Mouse (Mus musculus) hindbrain, embryonic 16.5 days (tissue): ENCODE measurements around the gene Sh3rf3. TPM values are rescaled to one million over a fixed set of nuclear protein-coding genes. Genes with fewer than 3 reads are reported as not detected.

Source experiments
- ATAC-seq: fragments of 200-750 bp; cut with Nextera tagmentation; 2 replicates; pipeline ENCODE4 v1.8.0; 2017; ENCODE audit warnings: moderate TSS enrichment, moderate library complexity
- H3K27ac ChIP-seq: fragments of 300-500 bp; sonication (generic); 2 replicates; pipeline ENCODE4 v1.5.1; 2014; ENCODE audit warnings: low read depth, mild to moderate bottlenecking, control low read depth, low read length, moderate library complexity
- H3K27me3 ChIP-seq: fragments of 300-500 bp; sonication (generic); replicated peaks from 2 replicates; pipeline ENCODE4 v1.6.1; 2014; ENCODE audit warnings: low read length; ENCODE audit not compliant: control insufficient read depth, insufficient read depth
- H3K36me3 ChIP-seq: fragments of 300-500 bp; sonication (generic); 2 replicates; pipeline ENCODE4 v1.6.1; 2014; ENCODE audit warnings: mild to moderate bottlenecking, low read length, moderate library complexity, mixed read lengths; ENCODE audit not compliant: control insufficient read depth, insufficient read depth
- H3K4me1 ChIP-seq: fragments of 300-500 bp; sonication (generic); 2 replicates; pipeline ENCODE4 v1.6.1; 2014; ENCODE audit warnings: low read depth, low read length; ENCODE audit not compliant: control insufficient read depth, insufficient read depth
- H3K4me2 ChIP-seq: fragments of 300-500 bp; sonication (generic); 2 replicates; pipeline ENCODE4 v1.6.1; 2014; ENCODE audit warnings: mild to moderate bottlenecking, low read length, control low read depth, moderate library complexity
- H3K4me3 ChIP-seq: fragments of 300-500 bp; sonication (generic); 2 replicates; pipeline ENCODE4 v1.5.1; 2014; ENCODE audit warnings: mild to moderate bottlenecking, low read length, control low read depth, moderate library complexity
- H3K9ac ChIP-seq: fragments of 300-500 bp; sonication (generic); 2 replicates; pipeline ENCODE4 v1.6.1; 2014; ENCODE audit warnings: low read depth, mild to moderate bottlenecking, control low read depth, low read length, moderate library complexity
- H3K9me3 ChIP-seq: fragments of 300-500 bp; sonication (generic); 2 replicates; pipeline ENCODE4 v1.6.1; 2014; ENCODE audit warnings: mild to moderate bottlenecking, low read length, moderate library complexity; ENCODE audit not compliant: control insufficient read depth
- WGBS: fragments of 180-500 bp; shearing (Covaris S2); extraction: QIAGEN DNeasy Blood & Tissue Kit; methylation state at CpG from one replicate; pipeline ENCODE4 v1.1.7; 2014; 5-methylcytosine and 5-hydroxymethylcytosine counted together
- polyA plus RNA-seq: library from polyadenylated mRNA; unstranded; fragments of >200 nt; fragmentation: Nextera tagmentation; extraction: Ambion mirVana; gene quantifications from 2 replicates; pipeline ENCODE4 v1.2.1, GENCODE M21; 2015

The Sh3rf3 gene
- polyA plus RNA-seq, 1 experiment from 2014 or later = 2.7 TPM

DNA sequence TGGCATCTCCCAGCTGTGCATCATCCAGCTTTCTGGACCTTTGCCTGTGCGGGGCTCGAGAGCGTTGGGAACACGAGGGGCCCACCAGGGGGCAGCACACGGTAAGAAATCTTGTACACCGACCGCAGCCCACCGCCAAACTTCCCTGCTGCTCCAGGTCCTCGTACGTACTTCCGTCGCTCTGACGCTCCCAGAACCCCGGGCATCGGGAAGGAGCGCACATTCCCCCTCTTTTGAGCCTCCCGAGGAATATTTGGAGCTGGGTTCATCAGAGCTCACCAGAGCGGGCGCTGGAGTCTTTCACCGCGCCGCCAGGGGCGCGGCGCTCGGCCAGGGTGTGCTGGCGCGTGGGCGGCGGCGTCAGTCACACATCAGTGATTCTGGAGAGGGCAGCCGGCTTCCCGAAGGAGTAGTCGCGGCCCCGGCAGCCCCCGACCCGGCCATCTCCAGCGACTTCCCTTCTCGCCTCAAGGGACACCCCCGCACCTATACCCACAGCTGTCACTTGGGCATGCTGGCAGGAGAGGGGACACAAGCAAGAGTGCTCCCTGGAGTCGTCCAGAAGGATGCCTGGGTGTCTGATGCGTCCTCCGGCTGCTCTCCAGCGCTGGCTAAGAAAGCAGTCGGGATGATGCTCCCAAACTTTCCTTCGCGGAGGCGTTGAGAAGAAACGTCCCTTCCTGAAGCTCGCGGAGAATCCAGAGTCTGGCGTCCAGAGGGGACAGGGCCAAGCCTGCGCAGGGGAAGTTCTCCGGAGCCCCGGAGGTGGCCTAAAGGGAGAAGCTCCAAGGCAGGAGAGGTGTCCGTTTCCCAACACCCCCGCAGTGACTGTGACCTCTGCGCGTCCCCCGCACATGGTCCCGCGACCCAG lies 714 bp upstream of the Sh3rf3 start:
- no peaks in the 10 kb centered on the region for H3K36me3 ChIP-seq
- peaks cover 10% of the 10 kb centered on the region for H3K4me1 ChIP-seq
- ATAC-seq = peak; percentile 89
- H3K27ac ChIP-seq = peak overlapping the region; percentile 57
- peak overlapping the region; percentile 72 for H3K9ac ChIP-seq
- peak overlapping the region; percentile 79 for H3K4me3 ChIP-seq
- H3K9me3 ChIP-seq = no peaks in the 10 kb centered on the region
- 0% methylated on average over 63 of the region's 63 CpGs for WGBS
- H3K27me3 ChIP-seq = peaks cover 11% of the 10 kb centered on the region
- H3K4me2 ChIP-seq = peak overlapping the region; percentile 99

DNA sequence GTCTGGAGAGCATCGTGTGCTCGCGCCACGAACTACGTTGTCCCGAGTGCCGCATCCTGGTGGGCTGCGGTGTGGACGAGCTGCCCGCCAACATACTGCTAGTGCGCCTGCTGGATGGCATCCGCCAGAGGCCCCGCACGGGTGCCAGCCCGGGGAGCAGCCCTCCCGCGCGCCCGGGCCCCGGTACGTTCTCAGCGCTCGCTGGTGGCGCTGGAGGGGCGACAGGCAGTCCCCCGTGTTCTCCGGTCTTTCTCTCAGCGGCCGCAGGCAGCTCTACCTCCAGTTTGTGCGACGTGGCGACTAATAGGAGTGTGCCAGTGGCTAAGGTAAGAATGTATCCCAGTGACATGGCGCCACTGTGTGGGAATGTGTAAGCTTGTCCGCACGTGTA lies 637 bp downstream of the Sh3rf3 start:
- H3K27me3 ChIP-seq = peaks cover 11% of the 10 kb centered on the region
- no peaks in the 10 kb centered on the region for H3K36me3 ChIP-seq
- peak overlapping the region; percentile 72 for H3K9ac ChIP-seq
- H3K9me3 ChIP-seq = no peaks in the 10 kb centered on the region
- peaks cover 10% of the 10 kb centered on the region for H3K4me1 ChIP-seq
- ATAC-seq = peak; percentile 49
- peak overlapping the region; percentile 79 for H3K4me3 ChIP-seq
- peak overlapping the region; percentile 99 for H3K4me2 ChIP-seq
- WGBS = under 1% methylated on average over 35 of the region's 35 CpGs
- H3K27ac ChIP-seq = peak overlapping the region; percentile 57

DNA sequence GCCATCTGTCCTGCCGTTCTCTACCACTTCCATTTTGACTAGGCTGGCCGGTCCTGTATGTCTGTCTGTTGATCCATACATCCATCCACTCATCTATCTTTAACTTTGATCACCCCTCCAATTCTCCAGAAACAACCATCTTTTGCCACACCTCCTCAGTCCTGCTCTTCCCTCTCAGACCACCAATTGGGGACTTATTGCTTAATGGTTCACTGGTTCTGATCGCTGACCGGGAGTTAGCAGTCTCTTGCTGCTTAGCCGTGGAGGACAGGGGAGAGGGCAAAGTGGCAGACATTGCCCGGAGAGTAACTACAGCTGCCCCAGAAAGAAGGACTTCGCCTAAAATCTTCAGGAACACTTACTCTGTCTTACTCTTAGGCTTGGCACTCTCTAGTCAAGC lies 1.3 kb downstream of the Sh3rf3 start:
- H3K9ac ChIP-seq = 0 out of 2 replicates have a peak overlapping the region, but pooled peaks have one; percentile 27
- no peak for ATAC-seq
- 43% methylated on average over 7 of the region's 7 CpGs for WGBS

DNA sequence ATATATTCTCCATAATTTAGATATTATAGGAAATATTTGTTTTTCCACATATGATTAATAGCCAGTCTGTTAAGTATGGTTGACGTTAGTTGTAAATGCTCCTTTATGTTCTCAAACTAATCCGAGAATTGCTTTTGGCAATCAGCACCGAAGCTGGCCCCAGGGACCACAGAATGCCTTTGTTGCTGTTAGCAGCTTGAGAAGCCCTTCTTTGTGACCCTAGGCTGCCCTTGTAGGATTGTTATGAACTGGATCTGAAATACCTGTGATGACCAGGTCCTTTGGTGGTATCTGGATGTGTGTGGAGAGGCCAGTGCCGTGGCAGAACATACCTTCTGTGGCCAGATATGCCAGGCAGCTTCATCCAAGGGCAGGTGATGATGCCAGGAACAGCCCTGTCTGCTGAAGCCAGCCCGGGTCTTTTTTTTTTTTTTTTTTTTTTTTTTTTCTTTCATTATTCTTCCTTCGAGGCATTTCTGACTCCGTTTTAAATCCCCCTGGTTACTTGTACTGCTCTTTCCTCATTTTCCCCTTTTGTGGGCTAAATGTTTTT lies 10.9 kb downstream of the Sh3rf3 start:
- Histone ChIP-seq H3K9me3 (no peaks in the 10 kb centered on the region), H3K4me3 (no peak overlapping the region), H3K36me3 (no peaks in the 10 kb centered on the region), H3K27me3 (no peaks in the 10 kb centered on the region), H3K9ac (no peak overlapping the region), H3K4me2 (no peak overlapping the region), H3K27ac (no peak overlapping the region), H3K4me1 (no peaks in the 10 kb centered on the region)
- 53% methylated on average over 7 of the region's 7 CpGs for WGBS
- no peak for ATAC-seq

More for the DNA sequence above, 1.3 kb downstream of the Sh3rf3 start:
- peaks cover 10% of the 10 kb centered on the region for H3K4me1 ChIP-seq
- H3K27ac ChIP-seq = no peak overlapping the region
- peak overlapping the region; percentile 99 for H3K4me2 ChIP-seq
- H3K9me3 ChIP-seq = no peaks in the 10 kb centered on the region
- H3K4me3 ChIP-seq = peak overlapping the region; percentile 79
- peaks cover 11% of the 10 kb centered on the region for H3K27me3 ChIP-seq
- no peaks in the 10 kb centered on the region for H3K36me3 ChIP-seq

DNA sequence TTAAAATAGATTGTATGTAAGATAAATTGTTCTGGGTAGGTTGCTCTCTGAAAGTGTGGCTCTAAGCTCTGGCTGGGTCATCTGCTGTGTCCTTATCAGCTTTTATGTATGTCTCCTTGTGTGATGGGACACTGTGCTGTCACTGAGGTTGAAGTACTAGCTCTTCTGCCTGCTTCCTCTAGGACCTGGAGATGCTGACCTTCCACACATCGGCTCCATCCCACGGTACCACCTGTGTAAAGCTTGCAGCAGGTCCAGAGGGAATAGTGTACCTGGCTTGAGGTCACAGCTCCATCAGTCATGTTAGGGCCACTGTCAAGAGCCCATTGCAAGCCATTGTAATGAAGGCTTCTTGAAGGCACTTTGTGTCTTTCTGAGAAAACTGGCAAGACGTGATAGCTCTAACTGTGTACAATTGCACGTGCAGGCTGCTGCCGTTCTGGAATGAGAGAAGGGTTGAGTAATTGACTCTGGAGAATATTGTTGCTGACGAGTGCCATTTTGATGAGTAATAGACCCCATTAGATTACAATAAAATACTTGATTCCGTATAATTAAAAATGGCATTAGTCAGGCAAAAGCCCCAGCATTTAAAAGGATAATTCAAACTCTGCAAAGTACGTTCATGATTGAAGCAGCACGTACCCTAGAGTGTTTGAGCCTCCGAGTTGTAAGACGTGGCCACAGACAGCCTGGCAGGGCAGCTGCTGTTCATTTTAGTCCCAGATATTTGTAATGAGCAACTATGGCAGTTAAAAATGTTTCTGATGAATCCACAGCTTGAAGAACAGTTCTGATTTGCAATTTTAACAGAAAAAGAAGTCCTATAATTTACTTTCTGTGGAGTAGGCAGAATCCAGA lies 16.3 kb downstream of the Sh3rf3 start:
- H3K27ac ChIP-seq = no peak overlapping the region
- 66% methylated on average over 11 of the region's 11 CpGs for WGBS
- H3K9ac ChIP-seq = no peak overlapping the region
- peak; percentile 49; the same call in 1 of the 2 replicates for ATAC-seq
- no peaks in the 10 kb centered on the region for H3K4me1 ChIP-seq
- no peak overlapping the region for H3K4me3 ChIP-seq
- no peak overlapping the region for H3K4me2 ChIP-seq
- no peaks in the 10 kb centered on the region for H3K36me3 ChIP-seq
- no peaks in the 10 kb centered on the region for H3K27me3 ChIP-seq
- no peaks in the 10 kb centered on the region for H3K9me3 ChIP-seq

DNA sequence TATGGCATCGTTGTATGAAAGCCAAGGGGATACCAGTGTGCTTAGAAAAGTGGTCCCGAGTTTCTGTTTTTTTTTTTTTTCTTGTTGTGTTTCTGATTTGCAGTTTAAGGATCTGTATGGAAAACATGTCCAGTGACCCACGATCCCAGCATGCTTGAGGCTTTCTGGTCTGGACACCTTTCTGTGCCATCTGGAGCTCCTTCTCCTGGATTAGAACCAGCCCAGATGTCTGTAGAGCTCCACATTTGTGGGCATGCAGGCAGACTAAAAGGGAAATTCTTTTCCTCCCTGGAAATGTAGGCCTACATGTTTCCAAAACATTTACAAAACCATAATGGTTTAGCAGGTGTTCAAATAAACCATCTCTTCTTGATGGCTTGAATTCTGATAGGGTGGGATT lies 20.0 kb downstream of the Sh3rf3 start:
- no peaks in the 10 kb centered on the region for H3K36me3 ChIP-seq
- no peak overlapping the region for H3K27ac ChIP-seq
- no peaks in the 10 kb centered on the region for H3K4me1 ChIP-seq
- 75% methylated on average over 3 of the region's 3 CpGs for WGBS
- no peak overlapping the region for H3K4me2 ChIP-seq
- H3K27me3 ChIP-seq = no peaks in the 10 kb centered on the region
- no peaks in the 10 kb centered on the region for H3K9me3 ChIP-seq
- H3K9ac ChIP-seq = no peak overlapping the region
- no peak overlapping the region for H3K4me3 ChIP-seq
- no peak for ATAC-seq

DNA sequence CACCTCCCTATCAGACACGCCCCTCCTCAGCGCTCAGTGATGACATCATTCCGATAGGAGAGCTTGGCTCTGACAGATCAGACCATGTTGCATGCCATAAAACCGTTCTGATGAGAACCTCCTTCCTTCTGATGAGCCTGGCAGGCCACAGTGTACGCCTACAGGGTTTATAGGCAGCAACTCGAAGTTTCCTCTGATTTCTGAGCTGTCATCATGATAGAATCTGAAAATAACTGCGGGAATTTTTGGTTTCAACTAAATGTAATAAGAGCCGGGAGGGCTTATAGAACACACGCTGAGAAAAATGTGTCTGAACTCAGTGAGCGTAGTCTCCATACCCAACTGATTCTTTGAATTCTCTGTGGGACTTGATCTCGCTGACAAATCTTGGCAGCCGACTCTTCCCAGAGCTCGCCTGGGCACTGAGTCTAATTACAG lies 20.6 kb downstream of the Sh3rf3 start:
- Histone ChIP-seq H3K9me3 (no peaks in the 10 kb centered on the region), H3K36me3 (no peaks in the 10 kb centered on the region), H3K27me3 (no peaks in the 10 kb centered on the region), H3K27ac (no peak overlapping the region), H3K4me3 (no peak overlapping the region), H3K4me1 (no peaks in the 10 kb centered on the region), H3K9ac (no peak overlapping the region), H3K4me2 (no peak overlapping the region)
- no peak for ATAC-seq
- 53% methylated on average over 13 of the region's 13 CpGs for WGBS

DNA sequence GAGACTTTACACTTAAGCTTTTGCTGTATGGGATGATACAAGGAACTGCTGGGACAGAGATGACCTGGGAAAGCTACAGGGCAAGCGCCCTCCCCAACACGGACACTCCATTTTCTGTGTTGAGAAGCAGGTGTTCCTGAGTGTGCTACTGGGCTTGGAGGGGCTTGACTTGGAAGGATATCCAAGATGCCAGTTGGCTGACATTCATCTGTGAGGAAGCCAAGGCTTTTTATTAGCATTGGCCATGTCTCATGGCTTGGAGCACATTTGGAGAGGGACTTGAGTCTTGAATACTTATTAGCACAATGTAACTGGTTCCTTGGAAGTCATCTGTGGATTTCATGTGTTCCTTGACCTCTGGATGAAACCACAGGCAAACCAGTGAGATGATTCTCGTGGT lies 23.2 kb downstream of the Sh3rf3 start:
- Histone ChIP-seq H3K9me3 (no peaks in the 10 kb centered on the region), H3K27me3 (no peaks in the 10 kb centered on the region), H3K4me2 (no peak overlapping the region), H3K4me1 (no peaks in the 10 kb centered on the region), H3K36me3 (no peaks in the 10 kb centered on the region), H3K4me3 (no peak overlapping the region), H3K9ac (no peak overlapping the region), H3K27ac (no peak overlapping the region)
- ATAC-seq = no peak
- 79% methylated on average over 3 of the region's 3 CpGs for WGBS

DNA sequence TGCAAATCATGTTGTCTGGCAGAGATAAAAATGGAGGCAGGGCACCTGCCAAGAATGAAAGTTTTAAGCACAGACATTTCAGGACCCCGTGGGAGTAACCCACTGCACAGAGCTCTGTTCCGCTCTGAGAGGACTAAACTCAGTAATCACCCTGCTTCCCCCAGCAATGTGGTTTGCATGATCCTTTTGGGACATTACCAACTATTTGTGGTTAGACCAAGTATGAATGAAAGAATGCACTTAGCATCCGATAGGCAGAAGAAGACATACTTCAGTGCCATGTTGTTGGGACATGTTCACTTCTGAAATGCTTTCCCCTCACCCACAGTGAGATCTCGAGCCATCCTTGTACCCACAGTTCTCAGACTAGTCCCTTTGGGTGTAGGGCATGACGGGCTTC lies 24.3 kb downstream of the Sh3rf3 start:
- ATAC-seq = no peak
- WGBS = 95% methylated on average over 5 of the region's 5 CpGs
- no peak overlapping the region for H3K9ac ChIP-seq
- H3K27me3 ChIP-seq = no peaks in the 10 kb centered on the region
- no peak overlapping the region for H3K4me3 ChIP-seq
- H3K4me1 ChIP-seq = no peaks in the 10 kb centered on the region
- no peak overlapping the region for H3K27ac ChIP-seq
- H3K36me3 ChIP-seq = no peaks in the 10 kb centered on the region
- no peak overlapping the region for H3K4me2 ChIP-seq
- H3K9me3 ChIP-seq = no peaks in the 10 kb centered on the region
